Mouse (Mus musculus): ENCODE measurements around the gene Lck. TPM values are rescaled to one million over a fixed set of nuclear protein-coding genes. Genes with fewer than 3 reads are reported as not detected.

Gene Lck
- polyA plus RNA-seq, 1 experiment from 2014 or later = 9.5 TPM

GRCm38 (mm10) chr4:129582251-129582650, 8.8 kb upstream of the Lck start:
- H3K36me3 ChIP-seq = no peaks in the 10 kb centered on the region
- no peak overlapping the region for H3K4me3 ChIP-seq
- no peak overlapping the region for H3K9ac ChIP-seq
- 84% methylated on average over 1 of the region's 1 CpGs for WGBS
- no peaks in the 10 kb centered on the region for H3K9me3 ChIP-seq
- H3K27me3 ChIP-seq = no peaks in the 10 kb centered on the region
- no peak overlapping the region for H3K27ac ChIP-seq
- H3K4me1 ChIP-seq = peaks cover 8% of the 10 kb centered on the region
- ATAC-seq (ENCODE audit: insufficient number of reproducible peaks, insufficient read depth, low FRiP score, low TSS enrichment, low read depth) = no peak
- no peak overlapping the region for H3K4me2 ChIP-seq

GRCm38 (mm10) chr4:129580347-129580746, 6.9 kb upstream of the Lck start:
- Histone ChIP-seq H3K36me3 (no peaks in the 10 kb centered on the region), H3K4me2 (no peak overlapping the region), H3K9me3 (no peaks in the 10 kb centered on the region), H3K9ac (no peak overlapping the region), H3K4me1 (peaks cover 12% of the 10 kb centered on the region), H3K27ac (no peak overlapping the region), H3K4me3 (no peak overlapping the region), H3K27me3 (no peaks in the 10 kb centered on the region; the same call in 1 of the 2 replicates)
- 58% methylated on average over 7 of the region's 7 CpGs for WGBS
- no peak for ATAC-seq (ENCODE audit: insufficient number of reproducible peaks, insufficient read depth, low FRiP score, low TSS enrichment, low read depth)

- 88% methylated on average over 5 of the region's 5 CpGs for WGBS
- Histone ChIP-seq H3K4me1 (peaks cover 10% of the 10 kb centered on the region; the same call in 1 of the 2 replicates), H3K9ac (no peak within 1 kb of the TSS), H3K9me3 (no peaks in the 10 kb centered on the region), H3K4me2 (peak within 1 kb of the TSS; percentile 22; the same call in 1 of the 2 replicates), H3K27me3 (no peaks in the 10 kb centered on the region; the same call in 1 of the 2 replicates), H3K36me3 (no peaks in the 10 kb centered on the region), H3K27ac (no peak within 1 kb of the TSS; the same call in 1 of the 2 replicates), H3K4me3 (no peak within 1 kb of the TSS)
- ATAC-seq (ENCODE audit: insufficient number of reproducible peaks, insufficient read depth, low FRiP score, low TSS enrichment, low read depth) = no peak
These were observed 5.0 kb upstream of the Lck start, which contains the start of gene Fam167b for GRCm38 (mm10) chr4:129578466-129578865. Gene Fam167b (minus strand): TSS chr4:129578549.

GRCm38 (mm10) chr4:129577688-129578087, 4.2 kb upstream of the Lck start:
- Histone ChIP-seq H3K4me1 (peaks cover 10% of the 10 kb centered on the region; the same call in 1 of the 2 replicates), H3K27ac (no peak overlapping the region), H3K27me3 (no peaks in the 10 kb centered on the region; the same call in 1 of the 2 replicates), H3K4me2 (peak overlapping the region; percentile 22; the same call in 1 of the 2 replicates), H3K9ac (no peak overlapping the region), H3K9me3 (no peaks in the 10 kb centered on the region), H3K4me3 (no peak overlapping the region), H3K36me3 (no peaks in the 10 kb centered on the region)
- 84% methylated on average over 7 of the region's 7 CpGs for WGBS
- no peak for ATAC-seq (ENCODE audit: insufficient number of reproducible peaks, insufficient read depth, low FRiP score, low TSS enrichment, low read depth)

GRCm38 (mm10) chr4:129576863-129577491, 3.5 kb upstream of the Lck start:
- H3K36me3 ChIP-seq = no peaks in the 10 kb centered on the region
- H3K4me2 ChIP-seq = peak overlapping the region; percentile 22; the same call in 1 of the 2 replicates
- WGBS = 30% methylated on average over 21 of the region's 21 CpGs
- 0 out of 2 replicates have a peak overlapping the region, but pooled peaks have one; percentile 1 for H3K4me3 ChIP-seq
- no peak for ATAC-seq (ENCODE audit: insufficient number of reproducible peaks, insufficient read depth, low FRiP score, low TSS enrichment, low read depth)
- H3K27me3 ChIP-seq = no peaks in the 10 kb centered on the region; the same call in 1 of the 2 replicates
- no peak overlapping the region for H3K27ac ChIP-seq
- H3K9ac ChIP-seq = 0 out of 2 replicates have a peak overlapping the region, but pooled peaks have one; percentile 27
- H3K4me1 ChIP-seq = peaks cover 10% of the 10 kb centered on the region; the same call in 1 of the 2 replicates
- H3K9me3 ChIP-seq = no peaks in the 10 kb centered on the region

- H3K27me3 ChIP-seq = no peaks in the 10 kb centered on the region; the same call in 1 of the 2 replicates
- no peak for ATAC-seq (ENCODE audit: insufficient number of reproducible peaks, insufficient read depth, low FRiP score, low TSS enrichment, low read depth)
These were observed 1.9 kb upstream of the Lck start for GRCm38 (mm10) chr4:129575171-129575844.

GRCm38 (mm10) chr4:129573093-129573370, 409 bp downstream of the Lck start:
- Histone ChIP-seq H3K27me3 (no peaks in the 10 kb centered on the region; the same call in 1 of the 2 replicates), H3K4me2 (no peak overlapping the region), H3K4me1 (peaks cover 10% of the 10 kb centered on the region; the same call in 1 of the 2 replicates), H3K9me3 (no peaks in the 10 kb centered on the region), H3K36me3 (no peaks in the 10 kb centered on the region), H3K4me3 (no peak overlapping the region), H3K27ac (no peak overlapping the region), H3K9ac (no peak overlapping the region)
- no peak for ATAC-seq (ENCODE audit: insufficient number of reproducible peaks, insufficient read depth, low FRiP score, low TSS enrichment, low read depth)
- 94% methylated on average over 4 of the region's 4 CpGs for WGBS

More at GRCm38 (mm10) chr4:129575171-129575844, 1.9 kb upstream of the Lck start:
- H3K9me3 ChIP-seq = no peaks in the 10 kb centered on the region
- H3K27ac ChIP-seq = no peak overlapping the region; the same call in 1 of the 2 replicates
- no peak overlapping the region for H3K9ac ChIP-seq
- H3K36me3 ChIP-seq = no peaks in the 10 kb centered on the region
- H3K4me1 ChIP-seq = peaks cover 10% of the 10 kb centered on the region; the same call in 1 of the 2 replicates
- H3K4me2 ChIP-seq = no peak overlapping the region
- 46% methylated on average over 7 of the region's 8 CpGs for WGBS
- no peak overlapping the region for H3K4me3 ChIP-seq

- no peak overlapping the region for H3K4me2 ChIP-seq
- no peaks in the 10 kb centered on the region for H3K9me3 ChIP-seq
- 86% methylated on average over 13 of the region's 13 CpGs for WGBS
- peaks cover 10% of the 10 kb centered on the region; the same call in 1 of the 2 replicates for H3K4me1 ChIP-seq
- no peaks in the 10 kb centered on the region for H3K36me3 ChIP-seq
- no peak overlapping the region for H3K27ac ChIP-seq
- H3K27me3 ChIP-seq = no peaks in the 10 kb centered on the region; the same call in 1 of the 2 replicates
- H3K4me3 ChIP-seq = no peak overlapping the region
- no peak overlapping the region for H3K9ac ChIP-seq
- no peak for ATAC-seq (ENCODE audit: insufficient number of reproducible peaks, insufficient read depth, low FRiP score, low TSS enrichment, low read depth)
These were observed 977 bp downstream of the Lck start for GRCm38 (mm10) chr4:129572236-129573092.

GRCm38 (mm10) chr4:129571551-129572084, 1.8 kb downstream of the Lck start:
- no peak for ATAC-seq (ENCODE audit: insufficient number of reproducible peaks, insufficient read depth, low FRiP score, low TSS enrichment, low read depth)
- 79% methylated on average over 8 of the region's 8 CpGs for WGBS
- no peaks in the 10 kb centered on the region for H3K27me3 ChIP-seq

GRCm38 (mm10) chr4:129570028-129570427, 3.4 kb downstream of the Lck start:
- H3K4me2 ChIP-seq = no peak overlapping the region
- no peak overlapping the region for H3K27ac ChIP-seq
- no peaks in the 10 kb centered on the region for H3K36me3 ChIP-seq
- no peak overlapping the region for H3K9ac ChIP-seq
- no peaks in the 10 kb centered on the region for H3K27me3 ChIP-seq
- WGBS = 91% methylated on average over 6 of the region's 6 CpGs
- H3K9me3 ChIP-seq = no peaks in the 10 kb centered on the region
- no peak for ATAC-seq (ENCODE audit: insufficient number of reproducible peaks, insufficient read depth, low FRiP score, low TSS enrichment, low read depth)
- H3K4me3 ChIP-seq = no peak overlapping the region
- H3K4me1 ChIP-seq = peaks cover 2% of the 10 kb centered on the region; the same call in 1 of the 2 replicates

More at GRCm38 (mm10) chr4:129571551-129572084, 1.8 kb downstream of the Lck start:
- H3K27ac ChIP-seq = no peak overlapping the region
- H3K9ac ChIP-seq = no peak overlapping the region
- no peak overlapping the region for H3K4me3 ChIP-seq
- peaks cover 6% of the 10 kb centered on the region; the same call in 1 of the 2 replicates for H3K4me1 ChIP-seq
- no peak overlapping the region for H3K4me2 ChIP-seq
- no peaks in the 10 kb centered on the region for H3K9me3 ChIP-seq
- H3K36me3 ChIP-seq = no peaks in the 10 kb centered on the region

- Histone ChIP-seq H3K36me3 (no peaks in the 10 kb centered on the region), H3K27me3 (no peaks in the 10 kb centered on the region), H3K27ac (no peak overlapping the region), H3K4me1 (no peaks in the 10 kb centered on the region), H3K4me2 (no peak overlapping the region), H3K4me3 (no peak overlapping the region), H3K9me3 (no peaks in the 10 kb centered on the region), H3K9ac (no peak overlapping the region)
- ATAC-seq (ENCODE audit: insufficient number of reproducible peaks, insufficient read depth, low FRiP score, low TSS enrichment, low read depth) = no peak
- 92% methylated on average over 7 of the region's 7 CpGs for WGBS
These were observed 5.1 kb downstream of the Lck start for GRCm38 (mm10) chr4:129568366-129568765.

Measured in embryonic facial prominence, embryonic 13.5 days (tissue).